Mouse (Mus musculus) E14TG2a.4 (cell line): ENCODE measurements around the gene Pex19.

Source experiments
- CTCF ChIP-seq: conservative IDR thresholded peaks from 2 replicates; pipeline ENCODE4 v1.5.1; 2014; ENCODE audit warnings: low read length
- POU5F1 ChIP-seq: IDR thresholded peaks from 2 replicates; pipeline ENCODE4 v1.6.1; 2014; ENCODE audit warnings: low read length, borderline replicate concordance

DNA sequence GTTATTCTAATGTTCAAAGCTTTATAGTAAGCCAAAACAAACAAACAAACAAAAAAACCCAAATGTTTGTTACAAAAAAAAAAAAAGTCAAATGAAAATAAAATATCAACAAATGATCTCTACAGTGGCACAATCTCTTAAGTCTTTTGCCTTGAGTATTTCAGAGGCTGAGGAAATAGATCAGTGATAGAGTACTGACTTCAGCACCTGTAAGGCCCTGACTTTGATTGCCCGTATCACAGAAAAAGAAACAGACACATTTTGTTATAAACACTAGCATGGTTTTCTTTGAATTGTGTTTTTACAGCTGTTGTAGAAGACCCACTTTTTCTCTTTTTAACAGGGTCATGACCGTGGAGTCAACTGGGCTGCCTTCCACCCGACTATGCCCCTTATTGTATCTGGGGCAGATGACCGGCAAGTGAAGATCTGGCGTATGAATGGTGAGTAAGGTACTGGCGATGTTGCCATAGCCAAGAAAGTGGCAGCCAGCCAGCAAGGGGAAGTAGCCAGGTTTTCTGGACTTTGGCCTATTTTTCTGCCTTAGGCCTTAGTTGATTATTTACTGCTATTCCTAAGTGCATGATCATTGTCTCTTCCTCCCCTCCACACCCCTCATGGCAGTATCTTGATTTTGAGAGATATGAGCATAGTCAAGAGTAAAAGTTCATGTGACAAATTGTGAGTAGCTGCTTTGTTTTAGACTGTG is 27.1 kb upstream of the Pex19 start:
- TF ChIP-seq CTCF (no peak), POU5F1 (no peak)
